Mouse (Mus musculus): ENCODE results near the gene Hgd.

Hgd gene

DNA sequence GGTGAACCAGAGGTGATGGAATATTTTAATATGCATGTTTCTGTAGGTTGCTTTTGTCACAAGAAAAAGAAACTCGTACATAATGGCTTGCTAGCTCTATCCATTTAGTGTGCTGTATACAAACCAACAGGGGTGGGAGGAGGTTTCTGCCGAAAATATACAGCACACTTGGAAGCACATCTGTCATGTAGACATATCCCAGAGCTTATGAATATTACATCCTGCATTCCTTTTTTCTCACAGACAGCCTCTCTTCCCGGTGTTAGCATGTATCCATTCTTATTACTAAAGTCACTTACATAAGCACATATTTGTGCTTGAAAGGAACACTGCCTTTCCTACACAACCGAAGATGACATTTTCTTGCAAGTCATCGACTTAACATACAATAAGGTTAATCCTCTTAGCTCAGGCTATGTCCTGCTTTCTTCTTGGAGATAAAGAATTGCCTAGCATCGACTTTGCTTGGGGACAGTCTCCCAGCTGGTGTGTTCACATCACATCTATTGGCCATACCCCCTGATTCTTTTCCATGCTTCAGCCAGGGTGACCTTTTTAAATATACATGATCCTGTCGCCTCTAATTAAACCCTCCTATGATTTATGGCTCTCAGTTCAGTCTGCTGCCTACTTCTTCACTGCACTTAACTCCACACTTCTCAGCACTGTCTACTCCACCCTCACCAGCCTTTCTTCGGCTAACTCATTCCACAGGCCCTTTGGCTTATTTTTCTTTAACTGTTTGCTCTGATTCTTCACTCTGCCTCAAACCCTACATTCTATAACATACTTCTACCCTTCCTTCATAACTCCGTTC, 83.9 kb downstream of the Hgd start:
- no peak for DNase-seq (ENCODE audit: extremely low read depth, insufficient read length, low spot score)

DNA sequence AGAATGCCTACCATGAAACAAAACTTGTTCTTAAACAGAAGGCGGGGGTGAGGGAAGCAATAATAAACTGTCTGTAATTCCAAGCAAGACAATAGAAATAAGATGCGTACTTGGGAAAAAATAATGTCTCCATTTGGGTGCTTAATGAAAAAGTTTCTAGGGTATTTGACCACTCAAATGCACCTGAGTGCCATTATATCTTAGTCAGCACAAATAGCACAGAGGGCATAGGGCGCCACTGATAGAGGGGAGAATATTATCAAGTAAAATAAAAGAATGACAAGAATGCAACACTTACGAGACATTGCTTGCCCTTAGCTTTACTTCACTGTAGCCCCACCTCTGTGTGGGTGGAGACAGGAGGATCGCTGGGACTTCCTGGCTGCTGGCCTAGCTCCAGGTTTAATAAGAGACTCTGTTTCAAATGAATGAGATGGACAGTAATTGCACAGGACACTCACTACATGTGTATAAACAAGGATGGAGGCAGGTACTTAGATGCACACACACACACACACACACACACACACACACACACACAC, 85.5 kb downstream of the Hgd start:
- no peak for DNase-seq (ENCODE audit: extremely low read depth, insufficient read length, low spot score)

DNA sequence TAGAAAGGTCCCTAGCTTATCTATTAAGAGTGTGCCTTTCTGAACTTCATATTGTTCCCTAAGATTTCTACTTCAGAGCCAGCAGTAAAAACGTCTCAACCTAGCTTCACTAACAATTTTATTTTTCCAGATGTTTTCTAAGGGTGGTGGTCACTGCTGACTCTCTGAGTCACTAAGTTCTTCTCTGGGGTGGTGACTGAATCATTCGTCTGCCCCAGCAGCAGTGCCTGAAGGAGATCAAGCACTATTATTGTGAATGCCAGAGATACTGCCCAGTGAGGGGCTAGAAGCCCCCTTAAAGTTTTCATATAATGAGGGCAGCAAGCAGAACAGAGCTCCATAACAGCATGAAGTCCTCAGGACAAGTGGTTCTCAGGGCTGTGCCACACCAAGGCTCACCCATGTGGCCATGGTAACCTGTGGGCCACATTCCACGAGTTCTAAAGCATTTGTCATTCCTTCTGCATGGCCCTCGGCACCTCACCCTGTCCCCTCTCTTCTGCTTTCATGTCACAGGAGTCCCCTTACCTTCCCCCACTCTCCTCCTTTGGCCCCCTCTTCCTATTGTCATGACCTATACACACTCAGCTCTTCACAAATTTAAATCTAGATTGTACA, 90.8 kb downstream of the Hgd start:
- DNase-seq (ENCODE audit: extremely low read depth, insufficient read length, low spot score), result peak; percentile 27

DNA sequence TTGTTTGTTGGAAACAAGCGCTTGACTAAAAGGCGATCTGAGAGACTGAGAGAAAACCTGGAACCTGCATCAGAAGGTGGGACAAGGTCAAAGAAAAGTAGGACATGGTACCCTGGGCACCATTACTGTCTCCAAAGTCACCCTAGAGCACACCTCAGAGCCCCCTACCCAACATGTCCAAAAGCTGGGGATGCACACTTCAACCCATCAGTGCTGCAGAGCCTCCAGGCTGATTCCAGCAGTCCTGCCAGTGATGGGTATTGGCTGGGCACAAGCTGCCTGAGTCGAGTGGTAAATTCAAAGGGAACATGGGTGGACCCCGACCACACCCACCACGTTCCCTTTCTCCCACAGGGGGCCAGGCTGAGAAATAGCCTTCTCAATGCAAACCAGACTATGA, 95.4 kb downstream of the Hgd start:
- no peak for DNase-seq (ENCODE audit: extremely low read depth, insufficient read length, low spot score)

DNA sequence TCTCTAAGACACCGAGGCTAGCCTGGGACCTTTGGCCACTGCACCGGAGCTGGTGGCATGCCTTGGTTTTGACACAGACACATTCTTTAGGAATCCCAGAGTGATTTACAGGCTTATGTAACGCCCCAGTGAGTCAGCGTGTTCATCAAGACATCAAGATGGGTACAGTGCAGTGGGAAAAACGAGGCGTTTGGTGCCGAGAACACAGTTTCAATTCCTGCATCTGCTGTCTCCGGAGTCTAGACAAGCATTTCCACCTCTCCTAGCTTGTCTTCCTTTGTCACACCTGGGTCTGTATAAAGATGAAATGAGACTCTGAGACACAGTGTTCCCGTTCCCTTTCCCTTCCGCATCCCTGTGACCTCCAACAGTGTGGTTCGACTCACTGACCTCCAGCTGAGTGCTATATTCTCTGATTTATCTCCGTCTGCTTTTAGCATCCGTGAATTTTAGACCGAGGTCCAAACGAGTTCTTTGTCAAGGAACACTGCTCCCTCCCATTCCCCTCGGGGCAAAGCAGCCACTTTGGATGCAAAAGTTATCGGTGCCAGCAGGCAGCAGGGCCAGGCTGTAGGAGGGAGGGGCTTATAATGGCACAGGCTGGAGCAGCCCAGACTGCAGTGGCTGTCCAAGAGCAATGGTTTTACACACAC, 96.2 kb downstream of the Hgd start:
- DNase-seq (ENCODE audit: extremely low read depth, insufficient read length, low spot score), result peak; percentile 64

DNA sequence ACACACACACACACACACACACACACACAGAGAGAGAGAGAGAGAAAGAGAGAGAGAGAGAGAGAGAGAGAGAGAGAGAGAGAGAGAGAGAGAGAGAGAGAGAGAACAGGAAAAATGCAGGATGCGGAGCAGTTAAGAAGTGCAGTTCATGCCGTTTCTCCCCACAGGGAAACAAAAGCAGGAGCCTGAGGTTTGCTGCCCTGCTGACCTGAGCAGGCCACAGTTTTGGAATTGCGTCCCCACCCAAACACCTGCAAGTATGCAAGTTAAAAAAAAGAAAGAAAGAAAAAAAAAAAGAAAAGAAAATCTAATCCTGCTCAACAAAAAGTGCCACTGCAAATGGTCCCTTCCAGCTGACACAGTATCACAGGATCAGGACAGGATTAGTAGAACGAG, 96.7 kb downstream of the Hgd start:
- DNase-seq (ENCODE audit: extremely low read depth, insufficient read length, low spot score), result no peak

DNA sequence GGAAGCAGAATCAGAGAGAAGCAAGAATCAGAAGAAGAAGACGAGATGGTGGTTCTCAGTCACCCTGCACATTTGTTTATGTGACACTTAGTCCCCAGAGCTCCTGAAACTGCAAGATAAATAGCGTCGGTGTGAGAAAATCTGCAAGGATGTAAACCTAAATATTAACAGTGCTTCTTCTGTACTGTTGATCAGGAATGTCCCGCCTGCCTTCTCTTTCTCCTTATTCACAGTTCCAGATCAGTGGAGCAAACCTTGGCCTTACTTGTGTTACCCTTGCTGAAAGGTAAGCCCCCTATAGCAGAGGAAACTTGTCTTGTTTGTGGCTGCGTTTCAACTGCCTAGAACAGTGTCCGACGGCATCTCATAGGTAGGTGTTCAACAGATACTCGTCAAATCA, 97.6 kb downstream of the Hgd start:
- no peak for DNase-seq (ENCODE audit: extremely low read depth, insufficient read length, low spot score)

DNA sequence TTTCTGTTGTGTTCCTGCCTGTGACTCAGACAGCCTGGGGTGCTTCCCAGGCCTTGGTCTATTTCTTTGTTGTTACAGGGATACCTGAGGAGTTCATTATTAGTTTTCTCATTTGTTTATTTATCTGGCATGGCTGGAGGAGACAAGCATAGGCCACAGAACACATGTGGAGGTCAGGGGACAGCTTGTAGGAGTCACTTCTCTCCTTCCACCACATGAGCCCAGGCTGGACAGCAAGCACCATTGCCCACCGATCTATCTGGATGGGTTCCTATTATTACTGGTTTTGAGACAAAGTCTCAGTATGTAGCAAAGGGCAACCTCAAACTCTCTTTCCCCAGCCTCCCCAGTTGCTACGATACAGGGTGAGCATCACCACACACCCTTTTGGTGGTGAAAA, 100.3 kb downstream of the Hgd start:
- DNase-seq (ENCODE audit: extremely low read depth, insufficient read length, low spot score), result no peak

DNA sequence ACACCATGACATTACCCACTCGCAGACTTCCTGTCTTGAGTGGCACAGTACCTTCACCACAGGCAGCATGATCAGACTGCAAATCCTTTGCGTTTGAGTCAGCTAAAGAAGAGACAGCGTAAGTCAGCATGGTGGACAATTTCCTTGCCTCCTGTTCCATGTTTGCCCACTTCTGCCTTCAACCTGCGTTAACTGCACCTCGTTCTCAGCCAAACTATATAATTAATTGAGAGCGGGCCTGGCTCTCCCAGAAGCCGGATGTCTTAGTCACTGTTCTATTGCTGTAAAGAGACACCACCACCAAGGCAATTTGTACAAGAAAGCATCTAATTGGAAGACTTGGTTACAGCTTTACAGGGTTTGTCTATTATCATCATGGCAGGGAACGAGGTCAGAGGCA, 100.9 kb downstream of the Hgd start:
- no peak for DNase-seq (ENCODE audit: extremely low read depth, insufficient read length, low spot score)
